Mouse (Mus musculus) cerebellum, adult 11-12 months (tissue): ENCODE data around the gene Cnot6l.

Experiments used
- DNase-seq: peaks from one replicate; pipeline ENCODE4 v3.0.0; 2022

The Cnot6l gene

DNA sequence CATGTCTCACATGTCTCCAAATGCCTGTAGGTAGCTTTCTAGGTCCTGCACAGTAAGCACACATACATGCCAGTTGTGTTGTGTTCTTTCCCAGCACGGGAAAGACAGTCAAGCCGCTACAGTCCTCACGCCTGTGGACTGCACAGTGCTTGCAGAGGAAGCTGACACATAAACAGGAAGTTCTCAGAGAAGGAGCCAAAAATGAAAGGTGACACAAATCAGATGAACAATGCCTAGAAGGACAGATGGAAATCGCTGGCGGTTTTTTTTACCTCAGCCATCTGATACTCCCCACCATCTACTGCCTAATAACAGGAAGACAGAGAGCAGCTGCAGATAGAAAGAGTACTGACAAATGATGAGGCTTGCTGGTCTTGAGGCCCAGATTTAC, at the start of gene Cnot6l:
Gene Cnot6l (minus strand): TSS at position 151 of the 391 bp plus-strand sequence.
- peak; percentile 28 for DNase-seq

DNA sequence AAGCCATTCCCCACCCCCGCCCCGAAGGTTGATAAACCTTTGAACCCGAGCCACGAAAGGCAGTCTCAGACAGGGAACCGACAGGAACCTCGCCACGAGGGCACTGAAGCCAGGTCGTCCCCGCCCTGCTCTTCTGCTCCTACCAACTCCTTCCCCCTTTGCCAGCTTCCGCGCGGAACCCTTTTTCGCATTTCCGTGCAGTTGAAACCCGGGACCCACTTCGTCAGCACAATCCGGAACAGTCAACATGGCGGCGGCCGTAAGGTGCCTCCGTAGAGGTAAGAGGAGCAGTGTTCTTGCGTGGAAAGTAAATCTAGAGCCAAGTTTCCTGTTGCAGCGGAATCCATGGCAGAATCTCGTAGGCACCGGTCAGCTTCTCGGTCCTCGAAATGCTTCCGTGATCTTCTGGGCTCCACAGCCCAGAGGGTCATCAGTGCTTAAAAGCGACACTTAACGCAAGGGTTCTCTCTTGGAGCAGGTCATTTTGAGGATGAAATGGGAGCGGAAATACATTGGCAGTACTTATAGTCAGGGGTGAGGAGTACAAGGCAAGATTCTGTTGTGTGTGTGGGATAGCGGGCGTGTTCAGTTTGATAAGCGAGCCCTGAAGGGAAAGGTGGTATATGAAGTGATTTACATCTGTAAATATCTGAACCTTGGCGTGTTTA, 46.1 kb upstream of the Cnot6l start:
- peak; percentile 93 for DNase-seq

DNA sequence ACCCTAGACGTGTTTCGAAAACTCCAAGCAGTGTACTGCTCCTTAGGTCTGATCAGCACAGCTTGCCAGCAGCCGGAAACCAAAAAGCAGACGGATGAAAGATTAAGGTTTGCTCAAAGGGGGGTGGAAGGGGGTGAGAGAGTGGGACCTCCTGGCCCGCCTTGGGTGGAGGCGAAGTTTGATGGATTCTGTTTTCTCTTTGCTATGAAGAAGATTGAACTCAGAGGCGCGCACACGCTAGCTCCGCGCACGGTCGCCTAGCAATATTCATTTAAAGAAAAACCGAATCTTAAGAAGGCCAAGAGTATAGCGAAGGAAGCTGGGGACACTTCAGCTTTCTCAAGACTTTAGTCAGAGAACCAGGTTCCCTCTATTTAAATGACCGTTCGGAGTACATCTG, 45.5 kb upstream of the Cnot6l start, which contains the start of gene Mrpl1:
Gene Mrpl1 (plus strand): TSS at position 35 of the 400 bp plus-strand sequence.
- peak; percentile 45 for DNase-seq

DNA sequence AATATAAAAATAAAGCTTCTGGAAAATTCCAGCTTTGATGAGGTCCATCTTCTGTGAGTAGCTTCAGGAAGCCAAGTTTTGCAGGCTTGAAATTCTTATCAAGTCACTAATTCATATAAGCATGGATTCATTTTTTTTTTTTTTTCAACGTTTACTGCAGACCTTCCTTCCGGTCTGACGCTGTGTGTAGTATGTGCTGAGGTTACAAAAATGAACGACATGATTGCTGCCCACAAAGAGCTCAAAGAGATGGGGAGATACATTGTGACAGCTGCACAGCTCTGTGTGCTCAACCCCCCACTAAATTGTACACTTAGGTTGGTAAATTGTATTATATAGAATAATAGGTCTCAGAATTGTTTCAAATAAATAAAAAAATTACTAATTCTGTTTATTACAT, 44.6 kb upstream of the Cnot6l start:
- DNase-seq = no peak

DNA sequence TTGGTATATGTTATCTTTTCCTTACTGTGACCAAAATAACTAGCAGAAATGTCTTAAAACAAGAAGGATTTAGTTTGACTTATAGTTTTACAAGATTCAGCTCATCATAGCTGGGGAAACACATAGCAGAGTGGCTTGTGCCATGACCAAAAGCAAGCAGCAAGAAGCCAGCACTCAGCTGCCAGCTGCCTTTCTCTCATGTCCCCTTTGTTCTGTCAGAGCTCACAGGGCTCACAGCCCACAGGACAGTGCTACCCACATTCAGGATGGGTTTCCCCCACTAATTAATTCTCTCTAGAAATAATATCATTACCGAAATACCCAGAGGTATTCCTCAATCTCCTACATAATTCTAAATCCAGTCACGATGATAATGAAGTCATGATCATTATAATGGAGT, 43.6 kb upstream of the Cnot6l start:
- no peak for DNase-seq

DNA sequence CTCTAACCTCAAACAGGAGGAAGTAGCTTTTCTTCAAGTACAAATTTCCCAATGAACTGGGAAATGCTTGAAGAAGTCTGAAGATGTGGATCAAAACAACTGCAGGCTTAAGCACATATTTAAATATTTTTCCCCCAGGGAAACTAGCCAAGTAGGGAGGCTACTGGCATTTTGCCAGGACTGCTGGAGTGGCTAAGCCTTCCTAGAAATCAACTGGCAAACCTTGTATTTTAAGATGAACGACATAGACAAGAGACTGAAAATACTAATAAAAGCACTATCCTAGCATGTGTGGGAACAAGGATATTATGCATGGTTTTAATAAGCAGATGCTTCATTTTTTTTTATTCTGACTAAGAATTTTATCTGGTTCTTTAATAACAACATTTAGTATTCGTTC, 42.9 kb upstream of the Cnot6l start:
- DNase-seq = no peak

DNA sequence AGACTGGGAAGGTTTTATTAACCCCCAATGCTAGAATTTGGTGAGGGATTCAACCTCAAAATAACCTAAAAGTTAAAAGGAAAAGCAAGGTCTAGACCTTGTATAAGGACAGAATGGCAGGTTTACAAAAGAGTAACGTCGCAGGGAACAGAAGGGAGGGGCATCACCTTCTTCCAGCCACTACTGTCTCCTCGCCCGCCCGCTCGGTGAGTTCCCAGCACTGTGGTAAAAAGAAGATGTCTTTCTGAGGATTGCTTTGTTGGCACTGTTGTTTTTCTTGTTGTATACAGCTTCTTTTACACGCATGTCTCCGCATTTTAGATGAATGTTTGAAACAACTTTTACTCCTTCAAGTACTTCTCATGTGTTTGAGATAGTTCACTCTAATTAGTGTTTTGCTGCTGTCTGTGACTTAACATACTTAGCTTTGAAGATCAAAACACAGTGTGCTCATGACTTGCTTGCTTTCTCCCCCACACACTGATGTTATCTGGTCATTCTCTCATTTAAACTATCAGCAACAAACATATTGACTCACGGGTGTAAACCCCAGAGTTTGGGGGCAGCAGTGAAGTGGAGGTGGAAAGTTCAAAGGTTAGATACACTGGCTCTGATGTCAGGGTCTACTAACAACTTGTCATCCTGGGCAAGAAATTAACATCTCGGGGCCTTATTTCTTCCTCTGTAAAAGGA, 37.6 kb upstream of the Cnot6l start:
- no peak for DNase-seq

DNA sequence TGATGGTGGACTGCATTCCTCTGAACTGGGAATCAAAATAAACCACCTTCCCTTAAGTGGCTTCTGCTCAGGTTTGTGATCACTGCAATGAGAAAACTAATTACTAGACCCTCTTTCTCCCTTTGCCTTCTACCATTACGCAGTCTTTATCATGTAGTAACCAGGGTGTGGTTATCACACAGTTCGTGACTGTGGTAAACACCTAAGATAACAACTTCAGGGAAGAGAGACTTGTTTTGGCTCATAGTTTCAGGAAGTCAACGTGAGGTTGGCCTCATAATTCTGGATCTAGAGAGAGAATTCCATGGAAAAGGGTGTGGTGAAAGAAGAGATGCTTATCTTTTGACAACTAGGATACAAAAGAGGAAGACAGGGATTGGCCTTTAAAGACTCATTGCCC, 36.3 kb upstream of the Cnot6l start:
- DNase-seq = no peak

DNA sequence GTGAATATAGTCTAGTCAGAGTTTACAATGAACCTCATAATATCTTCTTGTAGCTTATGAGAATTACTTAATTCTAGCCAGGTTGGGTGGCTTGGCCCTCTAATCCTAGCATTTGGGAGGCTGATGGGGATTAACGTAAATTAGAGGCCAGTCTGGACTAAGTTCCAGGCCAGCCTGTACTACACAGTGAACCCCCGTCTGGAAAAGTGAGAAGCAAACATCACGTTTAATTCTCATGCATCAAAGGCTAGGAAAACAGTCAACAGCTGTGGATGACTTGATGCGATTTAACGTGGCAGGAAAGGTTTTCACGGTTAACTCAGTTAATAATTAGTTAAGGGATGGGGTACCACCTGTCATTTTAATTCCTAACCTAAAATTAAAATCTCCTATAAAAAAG, 34.3 kb upstream of the Cnot6l start:
- DNase-seq = no peak

DNA sequence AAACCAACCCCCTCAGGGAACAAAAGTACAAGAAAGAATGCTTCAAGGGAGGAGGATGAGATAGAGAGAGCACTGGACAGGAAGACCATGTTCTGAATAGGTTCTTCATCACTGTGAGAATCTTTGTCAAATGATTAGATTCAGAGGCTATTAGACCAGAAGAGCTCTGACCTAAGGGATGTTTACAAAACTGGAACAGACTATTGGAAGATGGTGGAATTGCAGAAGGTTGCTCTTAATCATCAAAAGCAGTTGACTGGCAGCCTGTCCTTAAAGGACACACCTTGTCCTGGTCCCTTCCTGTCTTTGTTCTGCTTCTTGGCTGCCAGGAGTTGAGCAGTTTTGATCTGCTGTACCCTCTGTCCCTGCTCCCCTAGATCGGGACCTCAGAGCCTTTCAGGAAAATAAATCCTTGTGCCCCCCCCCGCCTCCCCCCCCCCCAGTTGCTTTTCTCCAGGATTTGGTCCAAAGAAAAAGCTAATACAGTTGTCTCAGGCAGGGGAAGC, 32.6 kb upstream of the Cnot6l start:
- DNase-seq = no peak

DNA sequence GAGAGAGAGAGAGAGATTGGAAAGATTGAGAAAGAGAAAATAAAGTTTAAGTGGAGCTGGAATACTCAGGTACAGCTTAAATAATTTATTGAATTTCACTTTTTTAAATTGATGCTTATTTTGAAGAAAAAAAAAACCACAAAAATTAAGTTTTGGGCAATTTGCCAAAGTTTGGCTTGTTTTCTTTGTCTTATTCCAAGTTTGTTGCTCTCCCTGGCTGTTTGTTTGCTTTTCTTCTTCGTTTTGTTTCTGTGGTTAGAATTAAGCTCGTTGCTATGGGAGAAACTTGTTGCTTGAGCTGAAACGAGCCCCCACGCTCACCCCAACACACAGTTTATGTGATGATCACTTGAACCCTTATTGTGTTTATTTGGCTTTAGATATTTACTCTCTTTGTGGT, 27.3 kb upstream of the Cnot6l start:
- no peak for DNase-seq

DNA sequence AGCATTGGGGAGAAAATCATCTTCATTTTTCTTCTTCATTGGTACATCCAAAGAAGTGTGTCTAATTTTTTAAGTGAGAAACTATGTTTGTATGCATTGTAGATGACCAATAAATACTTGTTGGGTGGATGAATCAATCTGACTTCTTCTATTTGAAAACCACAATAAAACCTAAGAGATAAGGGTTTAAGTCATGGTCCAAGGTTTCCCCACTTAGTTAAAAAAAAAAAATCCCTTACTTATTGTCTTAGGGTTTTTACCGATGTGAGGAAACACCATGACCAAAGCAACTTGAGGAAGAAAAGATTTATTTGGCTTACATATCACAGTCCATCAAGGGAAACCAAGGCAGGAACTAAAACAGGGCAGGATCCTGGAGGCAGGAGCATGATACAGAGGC, 25.8 kb upstream of the Cnot6l start:
- DNase-seq = no peak

DNA sequence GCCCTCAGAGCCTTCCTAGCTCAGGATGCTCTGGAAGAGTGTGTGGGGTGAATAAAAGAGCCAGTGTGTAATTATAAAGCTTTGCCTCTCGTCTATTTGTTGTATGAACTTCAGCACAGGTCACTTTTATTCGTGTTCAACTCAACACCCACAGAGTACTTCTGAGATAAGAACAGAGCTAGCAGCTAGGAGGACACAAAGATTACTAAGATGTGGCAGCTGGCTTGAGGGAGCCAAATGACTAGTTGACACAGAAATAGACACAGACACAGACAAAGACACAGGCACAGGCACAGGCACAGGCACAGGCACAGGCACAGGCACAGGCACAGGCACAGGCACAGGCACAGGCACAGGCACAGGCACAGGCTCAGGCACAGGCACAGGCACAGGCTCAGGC, 20.0 kb upstream of the Cnot6l start:
- no peak for DNase-seq

DNA sequence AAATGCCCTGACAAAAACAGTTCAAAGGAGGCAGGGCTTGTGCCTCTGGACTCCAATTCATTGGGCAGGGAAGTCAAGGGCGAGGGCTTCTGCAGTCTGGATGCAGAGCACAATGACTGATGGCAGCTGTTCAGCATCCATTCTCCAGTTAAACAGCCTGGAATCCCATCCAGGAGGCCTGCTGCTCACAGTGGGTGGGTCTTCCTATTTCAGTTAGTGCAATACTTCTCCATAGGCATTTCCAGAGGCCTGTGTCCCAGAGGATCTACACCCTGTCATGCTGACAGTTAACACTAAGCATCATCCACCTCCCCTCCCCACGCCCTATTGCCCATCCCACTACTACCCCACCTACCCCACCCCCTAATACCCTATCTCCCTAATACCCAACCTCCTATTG, 19.2 kb upstream of the Cnot6l start:
- DNase-seq = no peak

DNA sequence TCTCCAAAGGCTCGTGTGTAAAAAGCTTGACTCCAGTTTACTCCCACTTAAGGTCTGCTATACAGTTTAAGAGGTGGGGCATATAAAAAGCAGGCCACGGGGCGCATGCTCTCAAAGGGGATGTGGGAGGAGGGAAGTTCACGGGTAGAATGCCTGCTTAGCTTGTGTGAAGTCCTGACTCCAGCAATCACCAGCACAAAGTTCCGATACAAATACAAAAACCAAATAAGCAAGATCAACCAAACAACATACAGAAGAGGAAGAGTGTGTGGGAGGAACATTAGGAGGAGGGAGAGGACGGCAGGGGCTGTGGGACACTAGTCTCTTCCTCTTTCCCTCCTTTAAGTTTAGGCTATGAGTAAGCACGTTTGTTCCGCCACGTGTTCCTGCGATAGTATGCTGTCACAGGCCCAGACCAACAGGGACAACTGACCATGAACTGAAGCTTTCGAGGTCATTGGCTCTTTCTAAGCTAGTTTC, 12.9 kb upstream of the Cnot6l start:
- no peak for DNase-seq

DNA sequence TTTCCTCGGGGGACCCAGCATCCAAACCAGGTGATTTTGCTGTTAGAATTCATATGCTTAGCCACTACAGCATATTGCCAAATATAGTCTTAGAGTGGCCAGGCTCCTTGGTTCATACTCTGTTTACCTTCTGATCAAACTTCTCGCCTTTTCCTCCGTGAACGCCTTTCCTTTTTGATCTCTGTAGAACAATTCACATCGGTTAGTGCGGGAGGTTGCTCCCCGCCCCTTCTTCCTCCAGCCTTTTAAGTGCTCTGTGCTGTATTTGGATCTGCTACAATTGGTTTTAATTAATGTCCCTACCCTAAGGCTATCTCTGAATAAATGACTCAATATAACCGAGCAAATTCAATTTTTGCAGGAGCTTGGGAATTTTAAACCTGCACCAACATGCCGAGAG, 12.2 kb upstream of the Cnot6l start:
- DNase-seq = no peak

DNA sequence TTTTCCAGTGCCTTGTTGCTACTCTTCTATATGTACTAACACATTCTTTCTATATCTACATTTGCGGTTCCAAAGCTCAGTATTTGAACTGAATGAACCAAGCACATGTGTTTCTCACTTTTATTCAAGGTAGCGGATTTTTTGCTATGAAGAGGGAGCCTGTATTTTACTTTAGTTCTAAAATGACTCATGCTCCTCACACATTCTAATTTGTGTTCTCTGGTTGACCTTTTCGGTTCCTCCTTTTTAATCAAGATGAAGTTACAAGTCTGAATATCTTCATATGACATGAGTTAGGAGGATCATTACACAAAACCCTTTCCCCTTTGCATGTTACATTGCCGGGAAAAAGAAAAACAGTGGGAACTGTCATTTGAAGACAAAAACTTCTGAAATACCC, 7.8 kb upstream of the Cnot6l start:
- DNase-seq = no peak

DNA sequence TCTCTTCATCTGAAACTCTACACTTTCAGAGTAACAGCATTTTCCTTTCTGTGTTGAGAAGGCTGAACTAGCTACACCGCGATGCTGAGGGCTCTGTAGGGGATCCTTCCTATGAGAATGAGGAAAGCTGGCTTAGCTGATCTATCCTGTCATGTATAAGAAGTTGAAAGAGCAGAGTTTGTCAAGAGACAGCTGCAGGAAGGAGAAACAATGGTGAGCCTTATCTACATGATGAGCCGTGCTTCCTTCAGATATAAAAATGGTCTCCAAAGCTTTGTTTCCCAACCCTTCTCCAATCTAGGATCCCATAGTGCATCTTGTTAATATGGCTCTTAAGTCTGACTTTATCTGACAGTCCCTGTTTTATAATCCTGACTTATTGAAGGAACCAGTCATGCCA, 6.5 kb upstream of the Cnot6l start:
- DNase-seq = no peak

DNA sequence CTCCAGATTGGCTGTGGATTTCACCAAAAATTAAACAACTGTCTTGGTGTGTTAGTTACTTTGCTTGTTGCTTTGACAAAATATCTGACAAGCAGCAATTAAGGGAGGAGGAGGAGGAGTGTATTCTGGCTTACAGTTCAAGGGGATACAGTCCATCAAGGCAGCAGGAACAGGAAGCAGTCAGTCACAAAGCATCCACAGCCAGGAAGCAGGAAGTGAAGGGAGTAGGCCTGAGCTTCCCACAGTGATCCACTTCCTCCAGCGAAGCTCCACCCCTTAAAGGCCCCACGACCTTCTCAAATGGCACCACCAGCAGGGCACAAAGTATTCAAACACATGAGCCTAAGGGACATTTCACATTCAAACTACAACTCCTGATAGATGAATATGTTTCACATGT, 2.8 kb upstream of the Cnot6l start:
- no peak for DNase-seq

DNA sequence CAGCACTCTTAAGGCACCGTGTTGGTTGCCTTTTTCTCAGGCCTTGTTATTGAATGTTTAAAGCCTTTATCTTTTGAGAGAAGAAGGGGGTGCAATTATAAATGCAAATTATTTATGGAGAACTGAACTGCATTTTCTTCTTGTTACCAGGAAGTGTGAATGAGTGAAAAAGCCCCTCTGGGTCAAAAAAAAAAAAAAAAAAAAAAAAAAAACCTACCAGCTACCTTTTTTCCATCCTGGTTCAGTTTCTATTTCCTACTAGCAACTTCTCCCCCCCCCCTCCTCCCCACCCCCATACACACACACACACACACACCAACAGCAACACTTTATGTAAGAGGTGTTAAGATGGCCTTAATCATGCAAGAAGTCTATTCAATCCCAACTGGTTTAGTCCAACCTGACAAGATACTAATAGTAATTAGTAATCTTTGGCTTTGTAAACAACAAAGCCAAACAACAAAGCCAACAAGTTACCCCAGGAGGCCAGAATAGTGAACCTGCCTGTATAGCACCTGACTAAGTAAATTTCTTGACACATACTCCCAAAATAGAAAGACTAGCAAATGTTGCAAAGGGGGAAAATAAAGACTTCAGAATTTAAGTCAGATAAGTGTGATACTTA, 463 bp downstream of the Cnot6l start:
- DNase-seq = no peak

DNA sequence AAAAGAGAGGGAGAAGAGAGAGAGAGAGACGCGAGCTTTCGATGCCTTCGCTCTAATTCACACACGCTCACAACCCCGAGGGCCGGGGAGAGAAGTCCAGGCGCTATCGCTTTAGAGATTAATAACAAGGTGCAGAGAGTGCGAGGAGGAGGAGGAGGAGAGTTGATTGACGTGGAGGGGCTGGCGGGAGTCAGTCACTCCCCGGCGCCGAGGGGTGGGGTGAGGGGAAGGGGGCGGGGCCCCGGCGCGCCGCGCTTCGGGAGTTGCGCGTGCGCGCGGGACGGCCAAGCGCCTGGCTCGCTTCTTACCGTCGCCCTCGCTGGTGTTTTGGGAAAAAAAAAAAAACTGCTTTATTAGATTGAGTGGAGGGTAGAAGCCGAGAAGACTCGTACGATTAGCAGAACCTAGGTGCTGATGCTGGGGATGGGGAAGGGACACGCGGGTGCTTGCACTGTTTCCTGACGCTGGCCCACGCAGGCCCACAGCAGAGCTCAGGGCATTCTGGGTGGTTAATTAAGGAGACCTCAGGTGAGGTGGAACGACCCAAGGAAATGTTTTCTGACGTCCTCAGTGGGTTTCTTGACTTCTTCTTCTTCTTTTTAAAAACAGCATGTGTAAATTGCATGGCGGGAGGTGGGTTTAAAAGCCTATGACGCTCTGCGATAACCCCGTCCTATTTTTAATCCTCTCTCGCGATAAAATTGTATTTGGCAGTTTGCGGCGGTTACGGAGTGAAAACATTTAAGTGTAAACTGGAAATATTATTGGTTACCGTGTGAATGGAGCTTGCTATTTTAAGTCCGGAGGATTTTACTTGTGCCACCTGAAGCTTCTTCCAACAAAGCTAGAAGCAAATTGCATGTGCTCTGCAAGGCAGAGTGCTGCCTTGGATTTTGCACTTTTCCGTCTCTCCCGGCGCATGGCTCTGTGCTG, 1.3 kb downstream of the Cnot6l start:
- peak; percentile 85 for DNase-seq

DNA sequence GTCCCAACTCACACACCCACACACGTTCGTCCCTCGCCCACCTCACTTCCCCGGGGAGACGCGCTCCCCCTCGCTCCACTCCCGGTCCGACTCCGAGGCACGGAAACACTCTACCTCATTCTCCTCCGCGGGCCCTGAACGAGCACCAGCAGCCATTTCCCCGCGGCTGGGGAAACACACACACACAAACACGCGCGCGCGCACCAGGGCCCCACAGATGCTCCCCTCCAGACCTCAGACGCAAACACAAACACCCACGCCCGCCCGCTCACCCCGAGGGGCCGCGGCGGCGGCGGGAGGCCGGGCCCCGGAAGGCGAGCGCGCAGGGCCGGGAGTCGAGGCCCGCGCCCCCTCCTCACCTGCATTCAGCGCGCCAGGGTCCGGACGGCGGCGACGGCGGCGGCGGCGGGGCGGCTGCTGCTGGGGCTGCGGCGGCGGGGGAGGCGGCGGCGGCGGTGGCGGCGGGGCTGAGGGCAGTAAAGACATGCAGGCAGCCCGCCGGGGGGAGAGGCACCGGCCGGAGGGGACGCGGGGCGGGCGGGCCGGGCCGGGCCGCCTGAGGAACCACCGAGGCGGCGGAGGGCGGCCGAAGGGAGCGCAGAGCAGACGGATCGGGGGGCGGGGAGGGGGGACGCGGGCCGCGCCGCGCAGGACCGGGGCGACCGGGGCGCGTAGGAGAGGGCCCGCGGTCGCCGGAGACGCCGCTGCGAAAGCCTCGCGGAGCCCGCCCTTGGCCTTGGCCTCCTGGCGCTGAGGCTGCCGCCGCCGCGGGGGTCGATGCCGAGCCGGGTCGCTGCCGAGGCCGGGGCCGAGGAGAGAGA, 2.2 kb downstream of the Cnot6l start:
- DNase-seq = peak; percentile 75
